In genomic region chr19:4438791-4439160, GRCm38 (mm10) we compare ENCODE assay signal across 8 mouse cellular contexts. TPM values are rescaled to one million over a fixed set of nuclear protein-coding genes. Genes with fewer than 3 reads are reported as not detected.
DNase-seq lines count a peak whose midpoint lies in the region; ATAC-seq and TF ChIP-seq lines count a peak whose summit lies in the region.

No protein-coding gene starts in this region.

- intact Hi-C loops in gastrocnemius, adult 2 months (cut with DNase I) = no loop called here
- intact Hi-C loops in gastrocnemius, postnatal 14 days (cut with DNase I; ENCODE audit: low total_unique reads) = no loop called here

- 7% methylated on average over 8 of the region's 8 CpGs for WGBS in heart, postnatal 0 days
- WGBS in liver, embryonic 16.5 days (ENCODE audit: insufficient replicate concordance) = 13% methylated on average over 8 of the region's 8 CpGs

- H3K27ac ChIP-seq in gastrocnemius, adult 2 months = peak overlapping the region; percentile 68
- no peak overlapping the region for H3K27ac ChIP-seq in heart, postnatal 0 days (ENCODE audit: low read depth)
- 0 out of 2 replicates have a peak overlapping the region, but pooled peaks have one; percentile 16 for H3K27ac ChIP-seq in liver, embryonic 16.5 days (ENCODE audit: low read length)

- DNase-seq in gastrocnemius, adult 2 months = no peak
- DNase-seq in gastrocnemius, postnatal 14 days = no peak
- DNase-seq in heart, postnatal 0 days (ENCODE audit: low spot score) = no peak
- DNase-seq in c-Kit-positive CD71-positive TER-119-positive erythroid progenitor cells, embryonic 14.5 days (ENCODE audit: low spot score) = no peak
- no peak for DNase-seq in thymus, postnatal 36 days
- DNase-seq in thymus, postnatal 25 days = no peak

- peak overlapping the region; percentile 94 for H3K4me2 ChIP-seq in heart, postnatal 0 days (ENCODE audit: low read depth, low read length)
- H3K4me2 ChIP-seq in liver, embryonic 16.5 days (ENCODE audit: low read depth, low read length) = peak overlapping the region; percentile 49

- TF ChIP-seq CTCF in gastrocnemius, adult 2 months (IDR thresholded peaks at IDR 0.05) = no peak
- TF ChIP-seq CTCF in heart, postnatal 0 days (IDR thresholded peaks at IDR 0.05; ENCODE audit: low read depth) = no peak

- no peak for TF ChIP-seq EP300 in heart, postnatal 0 days (IDR thresholded peaks at IDR 0.05; ENCODE audit: low read depth)

- ATAC-seq in CD4-positive, CD25-positive, alpha-beta regulatory T cell, adult 4 months = peak; percentile 25
- no peak for ATAC-seq in heart, postnatal 0 days (ENCODE audit: insufficient read depth, low read depth)
- no peak for ATAC-seq in liver, embryonic 16.5 days (ENCODE audit: low read depth)

- H3K27me3 ChIP-seq in heart, postnatal 0 days (ENCODE audit: control insufficient read depth, insufficient read depth, low read length) = no peaks in the 10 kb centered on the region
- peaks cover 29% of the 10 kb centered on the region for H3K27me3 ChIP-seq in liver, embryonic 16.5 days (ENCODE audit: control insufficient read depth, insufficient read depth, low read depth, low read length)

- no peaks in the 10 kb centered on the region for H3K36me3 ChIP-seq in heart, postnatal 0 days (replicated peaks; ENCODE audit: control insufficient read depth, insufficient read depth, low read length)
- no peaks in the 10 kb centered on the region for H3K36me3 ChIP-seq in liver, embryonic 16.5 days (ENCODE audit: control insufficient read depth, insufficient read depth)

- peak overlapping the region; percentile 47 for H3K9ac ChIP-seq in heart, postnatal 0 days (replicated peaks; ENCODE audit: low read depth, low read length)
- peak overlapping the region; percentile 50 for H3K9ac ChIP-seq in liver, embryonic 16.5 days (ENCODE audit: low read depth, low read length)

- H3K4me3 ChIP-seq in gastrocnemius, adult 2 months = peak overlapping the region; percentile 81
- H3K4me3 ChIP-seq in heart, postnatal 0 days (ENCODE audit: low read depth, low read length) = peak overlapping the region; percentile 68
- H3K4me3 ChIP-seq in liver, embryonic 16.5 days (ENCODE audit: low read depth, low read length) = peak overlapping the region; percentile 58

- no peaks in the 10 kb centered on the region for H3K9me3 ChIP-seq in heart, postnatal 0 days (replicated peaks; ENCODE audit: control insufficient read depth, low read length)
- H3K9me3 ChIP-seq in liver, embryonic 16.5 days (replicated peaks; ENCODE audit: control insufficient read depth, low read length) = no peaks in the 10 kb centered on the region

- H3K4me1 ChIP-seq in heart, postnatal 0 days (ENCODE audit: control insufficient read depth, insufficient read depth) = peaks cover 24% of the 10 kb centered on the region; the same call in 1 of the 2 replicates
- H3K4me1 ChIP-seq in liver, embryonic 16.5 days (ENCODE audit: control insufficient read depth, low read depth, low read length) = peaks cover 8% of the 10 kb centered on the region

RNA-seq across cellular contexts. Expression of gene Rhod, which starts 0.5 kb away (rescaled TPM):
- total RNA-seq in gastrocnemius, adult 2 months (2021) = under 1 TPM; 0.28 to 0.73 TPM
- 1 to 10 TPM; 1.0 to 2.0 TPM for total RNA-seq in gastrocnemius, postnatal 14 days (2021)
- 1 to 10 TPM; 2.6 to 3.2 TPM for polyA plus RNA-seq in CD4-positive, CD25-positive, alpha-beta regulatory T cell, adult 4 months (2017; shearing (Covaris generic))
- 24.3 and 35.0 TPM in 2 replicates for total RNA-seq in heart, postnatal 0 days (2014; rRNA removed; ENCODE audit: low replicate concordance)
- polyA plus RNA-seq in heart, postnatal 0 days (2015; fragmentation: Nextera tagmentation; extraction: Ambion mirVana) = 16.0 and 18.4 TPM in 2 replicates
- 8.0 and 11.8 TPM in 2 replicates for polyA plus RNA-seq in liver, embryonic 16.5 days (2015; fragmentation: Nextera tagmentation; extraction: Ambion mirVana)

RNA-seq across cellular contexts. Expression of gene Syt12, which starts 38.5 kb away (rescaled TPM):
- total RNA-seq in gastrocnemius, adult 2 months (2021) = 1 to 10 TPM; 6.8 to 7.6 TPM
- 1 to 10 TPM; 2.1 to 5.4 TPM for total RNA-seq in gastrocnemius, postnatal 14 days (2021)
- polyA plus RNA-seq in CD4-positive, CD25-positive, alpha-beta regulatory T cell, adult 4 months (2017; shearing (Covaris generic)) = not detected
- 2.8 TPM in 2 replicates for total RNA-seq in heart, postnatal 0 days (2014; rRNA removed; ENCODE audit: low replicate concordance)
- polyA plus RNA-seq in heart, postnatal 0 days (2015; fragmentation: Nextera tagmentation; extraction: Ambion mirVana) = 0.26 and 0.46 TPM in 2 replicates
- polyA plus RNA-seq in liver, embryonic 16.5 days (2015; fragmentation: Nextera tagmentation; extraction: Ambion mirVana) = 0.20 and 0.32 TPM in 2 replicates

RNA-seq across cellular contexts. Expression of gene Kdm2a, which starts 40.7 kb away (rescaled TPM):
- 10 to 100 TPM; 39.1 to 39.7 TPM for total RNA-seq in gastrocnemius, adult 2 months (2021)
- total RNA-seq in gastrocnemius, postnatal 14 days (2021) = 10 to 100 TPM; 27.7 to 29.0 TPM
- 10 to 100 TPM; 90.1 to 95.4 TPM for polyA plus RNA-seq in CD4-positive, CD25-positive, alpha-beta regulatory T cell, adult 4 months (2017; shearing (Covaris generic))
- 55.0 and 65.3 TPM in 2 replicates for total RNA-seq in heart, postnatal 0 days (2014; rRNA removed; ENCODE audit: low replicate concordance)
- polyA plus RNA-seq in heart, postnatal 0 days (2015; fragmentation: Nextera tagmentation; extraction: Ambion mirVana) = 15.4 and 15.7 TPM in 2 replicates
- 11.0 and 13.7 TPM in 2 replicates for polyA plus RNA-seq in liver, embryonic 16.5 days (2015; fragmentation: Nextera tagmentation; extraction: Ambion mirVana)

RNA-seq across cellular contexts. Expression of gene 2010003K11Rik, which starts 59.6 kb away (rescaled TPM):
- not detected for total RNA-seq in gastrocnemius, adult 2 months (2021)
- total RNA-seq in gastrocnemius, postnatal 14 days (2021) = not detected
- not detected for polyA plus RNA-seq in CD4-positive, CD25-positive, alpha-beta regulatory T cell, adult 4 months (2017; shearing (Covaris generic))
- not detected in 2 replicates for total RNA-seq in heart, postnatal 0 days (2014; rRNA removed; ENCODE audit: low replicate concordance)
- not detected in 2 replicates for polyA plus RNA-seq in heart, postnatal 0 days (2015; fragmentation: Nextera tagmentation; extraction: Ambion mirVana)
- polyA plus RNA-seq in liver, embryonic 16.5 days (2015; fragmentation: Nextera tagmentation; extraction: Ambion mirVana) = 0.18 and 0.45 TPM in 2 replicates
